Mouse (Mus musculus): ENCODE results near the gene Dnase1l2. TPM values are rescaled to one million over a fixed set of nuclear protein-coding genes. Genes with fewer than 3 reads are reported as not detected.
"Not testable (repeated sequence)": the region's sequence is repeated elsewhere in the genome, so short reads cannot be mapped to it uniquely, and the experiment has no call there.

The Dnase1l2 gene
- polyA plus RNA-seq, 1 experiment = 20.7 TPM

- Histone ChIP-seq H3K4me1 (ENCODE audit: control insufficient read depth, insufficient read depth, low read length) (no peaks in the 10 kb centered on the region), H3K27ac (ENCODE audit: insufficient read depth, low read length) (no peak overlapping the region), H3K4me3 (ENCODE audit: insufficient read depth, low read length) (no peak overlapping the region)
- TF ChIP-seq CTCF (IDR thresholded peaks at IDR 0.05; ENCODE audit: extremely low read depth, insufficient read depth, low read length) = peak; percentile 33; the same call in 1 of the 2 replicates
- TF ChIP-seq POLR2A (IDR thresholded peaks at IDR 0.05; ENCODE audit: extremely low read depth, insufficient read depth, low read length) = no peak
These were observed 18.7 kb upstream of the Dnase1l2 start for GRCm38 (mm10) chr17:24461580-24461979.

- not testable (repeated sequence) for H3K4me3 ChIP-seq (ENCODE audit: insufficient read depth, low read length); H3K4me1 ChIP-seq (ENCODE audit: control insufficient read depth, insufficient read depth, low read length); H3K27ac ChIP-seq (ENCODE audit: insufficient read depth, low read length)
These were observed 12.8 kb upstream of the Dnase1l2 start for GRCm38 (mm10) chr17:24455523-24456206.

- Histone ChIP-seq H3K27ac (ENCODE audit: insufficient read depth, low read length) (peak overlapping the region; percentile 61), H3K4me1 (ENCODE audit: control insufficient read depth, insufficient read depth, low read length) (no peaks in the 10 kb centered on the region; the same call in 1 of the 2 replicates), H3K4me3 (ENCODE audit: insufficient read depth, low read length) (peak overlapping the region; percentile 61)
- peak; percentile 88; the same call in 1 of the 2 replicates for TF ChIP-seq POLR2A (IDR thresholded peaks at IDR 0.05; ENCODE audit: extremely low read depth, insufficient read depth, low read length)
- no peak for TF ChIP-seq CTCF (IDR thresholded peaks at IDR 0.05; ENCODE audit: extremely low read depth, insufficient read depth, low read length)
These were observed 12.0 kb upstream of the Dnase1l2 start for GRCm38 (mm10) chr17:24454756-24455522.

- Histone ChIP-seq H3K4me3 (ENCODE audit: insufficient read depth, low read length) (peak overlapping the region; percentile 61), H3K27ac (ENCODE audit: insufficient read depth, low read length) (no peak overlapping the region), H3K4me1 (ENCODE audit: control insufficient read depth, insufficient read depth, low read length) (no peaks in the 10 kb centered on the region; the same call in 1 of the 2 replicates)
- no peak for TF ChIP-seq POLR2A (IDR thresholded peaks at IDR 0.05; ENCODE audit: extremely low read depth, insufficient read depth, low read length)
- TF ChIP-seq CTCF (IDR thresholded peaks at IDR 0.05; ENCODE audit: extremely low read depth, insufficient read depth, low read length) = no peak
These were observed 11.4 kb upstream of the Dnase1l2 start for GRCm38 (mm10) chr17:24454218-24454755.

GRCm38 (mm10) chr17:24453372-24453771 is 10.5 kb upstream of the Dnase1l2 start:
- H3K27ac ChIP-seq (ENCODE audit: insufficient read depth, low read length) = no peak overlapping the region
- no peak overlapping the region for H3K4me3 ChIP-seq (ENCODE audit: insufficient read depth, low read length)
- TF ChIP-seq CTCF (IDR thresholded peaks at IDR 0.05; ENCODE audit: extremely low read depth, insufficient read depth, low read length) (no peak), POLR2A (IDR thresholded peaks at IDR 0.05; ENCODE audit: extremely low read depth, insufficient read depth, low read length) (no peak)
- no peaks in the 10 kb centered on the region; the same call in 1 of the 2 replicates for H3K4me1 ChIP-seq (ENCODE audit: control insufficient read depth, insufficient read depth, low read length)

GRCm38 (mm10) chr17:24451220-24451619 is 8.3 kb upstream of the Dnase1l2 start:
- no peaks in the 10 kb centered on the region; the same call in 1 of the 2 replicates for H3K4me1 ChIP-seq (ENCODE audit: control insufficient read depth, insufficient read depth, low read length)
- no peak for TF ChIP-seq CTCF (IDR thresholded peaks at IDR 0.05; ENCODE audit: extremely low read depth, insufficient read depth, low read length)
- TF ChIP-seq POLR2A (IDR thresholded peaks at IDR 0.05; ENCODE audit: extremely low read depth, insufficient read depth, low read length) = no peak

GRCm38 (mm10) chr17:24449507-24449906 is 6.6 kb upstream of the Dnase1l2 start:
- Histone ChIP-seq H3K4me3 (ENCODE audit: insufficient read depth, low read length) (no peak overlapping the region), H3K27ac (ENCODE audit: insufficient read depth, low read length) (no peak overlapping the region), H3K4me1 (ENCODE audit: control insufficient read depth, insufficient read depth, low read length) (no peaks in the 10 kb centered on the region; the same call in 1 of the 2 replicates)
- TF ChIP-seq CTCF (IDR thresholded peaks at IDR 0.05; ENCODE audit: extremely low read depth, insufficient read depth, low read length) = no peak
- no peak for TF ChIP-seq POLR2A (IDR thresholded peaks at IDR 0.05; ENCODE audit: extremely low read depth, insufficient read depth, low read length)

More at GRCm38 (mm10) chr17:24451220-24451619, 8.3 kb upstream of the Dnase1l2 start:
- Histone ChIP-seq H3K27ac (ENCODE audit: insufficient read depth, low read length) (no peak overlapping the region), H3K4me3 (ENCODE audit: insufficient read depth, low read length) (no peak overlapping the region)

- TF ChIP-seq CTCF (IDR thresholded peaks at IDR 0.05; ENCODE audit: extremely low read depth, insufficient read depth, low read length) = no peak
- TF ChIP-seq POLR2A (IDR thresholded peaks at IDR 0.05; ENCODE audit: extremely low read depth, insufficient read depth, low read length) = no peak
These were observed 3.7 kb upstream of the Dnase1l2 start for GRCm38 (mm10) chr17:24446590-24446989.

GRCm38 (mm10) chr17:24443409-24443808 is 504 bp upstream of the Dnase1l2 start:
- Histone ChIP-seq H3K27ac (ENCODE audit: insufficient read depth, low read length) (no peak overlapping the region), H3K4me1 (ENCODE audit: control insufficient read depth, insufficient read depth, low read length) (no peaks in the 10 kb centered on the region), H3K4me3 (ENCODE audit: insufficient read depth, low read length) (no peak overlapping the region)
- TF ChIP-seq POLR2A (IDR thresholded peaks at IDR 0.05; ENCODE audit: extremely low read depth, insufficient read depth, low read length) (no peak), CTCF (IDR thresholded peaks at IDR 0.05; ENCODE audit: extremely low read depth, insufficient read depth, low read length) (no peak)

More at GRCm38 (mm10) chr17:24446590-24446989, 3.7 kb upstream of the Dnase1l2 start:
- no peak overlapping the region for H3K4me3 ChIP-seq (ENCODE audit: insufficient read depth, low read length)
- no peaks in the 10 kb centered on the region for H3K4me1 ChIP-seq (ENCODE audit: control insufficient read depth, insufficient read depth, low read length)
- H3K27ac ChIP-seq (ENCODE audit: insufficient read depth, low read length) = no peak overlapping the region
